Mouse (Mus musculus) stomach, postnatal 0 days (tissue): ENCODE measurements around the gene Lztfl1. TPM values are rescaled to one million over a fixed set of nuclear protein-coding genes. Genes with fewer than 3 reads are reported as not detected.

Experiments used
- ATAC-seq: fragments of 200-750 bp; cut with Nextera tagmentation; 2 replicates; pipeline ENCODE4 v1.8.0; 2017; ENCODE audit not compliant: low FRiP score, low TSS enrichment
- DNase-seq: peaks from one replicate; pipeline ENCODE4 v3.0.0-alpha.2; 2016; ENCODE audit warnings: low spot score
- H3K27ac ChIP-seq: fragments of 300-500 bp; sonication (generic); replicated peaks from 2 replicates; pipeline ENCODE4 v1.5.1; 2014; ENCODE audit warnings: mild to moderate bottlenecking, control low read depth
- H3K27me3 ChIP-seq: fragments of 300-500 bp; sonication (generic); 2 replicates; pipeline ENCODE4 v1.6.1; 2014; ENCODE audit warnings: low read length; ENCODE audit not compliant: control insufficient read depth, insufficient read depth
- H3K36me3 ChIP-seq: fragments of 300-500 bp; sonication (generic); 2 replicates; pipeline ENCODE4 v1.6.1; 2014; ENCODE audit warnings: low read length, mixed read lengths; ENCODE audit not compliant: control insufficient read depth, insufficient read depth
- H3K4me1 ChIP-seq: fragments of 300-500 bp; sonication (generic); replicated peaks from 2 replicates; pipeline ENCODE4 v1.6.1; 2014; ENCODE audit warnings: antibody characterized with exemption; ENCODE audit not compliant: control insufficient read depth, insufficient read depth
- H3K4me2 ChIP-seq: fragments of 300-500 bp; sonication (generic); replicated peaks from 2 replicates; pipeline ENCODE4 v1.6.1; 2014; ENCODE audit warnings: low read depth, mild to moderate bottlenecking, control low read depth, moderate library complexity
- H3K4me3 ChIP-seq: fragments of 300-500 bp; sonication (generic); 2 replicates; pipeline ENCODE4 v1.5.1; 2014; ENCODE audit warnings: low read depth, low read length, control low read depth
- H3K9ac ChIP-seq: fragments of 300-500 bp; sonication (generic); 2 replicates; pipeline ENCODE4 v1.6.1; 2014; ENCODE audit warnings: mild to moderate bottlenecking, low read length, control low read depth, mixed read lengths
- H3K9me3 ChIP-seq: fragments of 300-500 bp; sonication (generic); 2 replicates; pipeline ENCODE4 v1.6.1; 2016; ENCODE audit warnings: low read length; ENCODE audit not compliant: control insufficient read depth
- CTCF ChIP-seq: IDR thresholded peaks from 2 replicates; pipeline ENCODE4 v1.5.1; 2016; ENCODE audit warnings: antibody characterized with exemption, low read depth, mild to moderate bottlenecking, moderate library complexity
- EP300 ChIP-seq: optimal IDR thresholded peaks from 2 replicates; pipeline ENCODE3; 2016; ENCODE audit warnings: antibody characterized with exemption
- WGBS: fragments of 180-500 bp; shearing (Covaris S2); extraction: QIAGEN DNeasy Blood & Tissue Kit; methylation state at CpG from one replicate; pipeline ENCODE4 v1.1.7; 2014; 5-methylcytosine and 5-hydroxymethylcytosine counted together
- polyA plus RNA-seq: library from polyadenylated mRNA; unstranded; fragments of >200 nt; fragmentation: Nextera tagmentation; extraction: Ambion mirVana; gene quantifications from 2 replicates; pipeline ENCODE4 v1.2.1, GENCODE M21; 2015

The Lztfl1 gene
- polyA plus RNA-seq, 1 experiment from 2014 or later: 34.5 TPM

DNA sequence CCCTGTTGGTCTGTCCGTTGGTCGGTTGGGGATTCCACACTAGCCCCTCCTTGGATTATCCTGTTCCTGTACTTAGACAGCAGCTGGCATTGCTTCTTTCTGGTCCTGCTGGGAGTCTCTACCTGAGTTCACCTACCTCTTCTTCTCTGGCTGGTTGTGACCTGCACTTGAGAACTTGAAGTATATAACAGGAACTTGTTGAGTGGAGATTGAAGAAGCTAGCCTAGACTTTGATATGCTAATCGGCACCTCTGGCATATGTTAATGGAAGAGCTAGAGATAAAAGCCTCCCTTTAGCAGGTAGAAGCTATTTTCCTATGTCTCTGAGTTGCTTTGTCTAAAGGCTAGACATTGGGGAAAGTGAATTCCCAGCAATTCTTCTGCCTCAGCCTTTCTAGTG is 13.8 kb upstream of the Lztfl1 start:
- Histone ChIP-seq H3K27ac (no peak overlapping the region), H3K4me1 (no peaks in the 10 kb centered on the region), H3K36me3 (no peaks in the 10 kb centered on the region), H3K9me3 (no peaks in the 10 kb centered on the region), H3K27me3 (no peaks in the 10 kb centered on the region), H3K4me2 (no peak overlapping the region), H3K4me3 (no peak overlapping the region), H3K9ac (no peak overlapping the region)
- 75% methylated on average over 3 of the region's 3 CpGs for WGBS
- no peak for DNase-seq
- TF ChIP-seq EP300 (no peak), CTCF (no peak)
- ATAC-seq: no peak

DNA sequence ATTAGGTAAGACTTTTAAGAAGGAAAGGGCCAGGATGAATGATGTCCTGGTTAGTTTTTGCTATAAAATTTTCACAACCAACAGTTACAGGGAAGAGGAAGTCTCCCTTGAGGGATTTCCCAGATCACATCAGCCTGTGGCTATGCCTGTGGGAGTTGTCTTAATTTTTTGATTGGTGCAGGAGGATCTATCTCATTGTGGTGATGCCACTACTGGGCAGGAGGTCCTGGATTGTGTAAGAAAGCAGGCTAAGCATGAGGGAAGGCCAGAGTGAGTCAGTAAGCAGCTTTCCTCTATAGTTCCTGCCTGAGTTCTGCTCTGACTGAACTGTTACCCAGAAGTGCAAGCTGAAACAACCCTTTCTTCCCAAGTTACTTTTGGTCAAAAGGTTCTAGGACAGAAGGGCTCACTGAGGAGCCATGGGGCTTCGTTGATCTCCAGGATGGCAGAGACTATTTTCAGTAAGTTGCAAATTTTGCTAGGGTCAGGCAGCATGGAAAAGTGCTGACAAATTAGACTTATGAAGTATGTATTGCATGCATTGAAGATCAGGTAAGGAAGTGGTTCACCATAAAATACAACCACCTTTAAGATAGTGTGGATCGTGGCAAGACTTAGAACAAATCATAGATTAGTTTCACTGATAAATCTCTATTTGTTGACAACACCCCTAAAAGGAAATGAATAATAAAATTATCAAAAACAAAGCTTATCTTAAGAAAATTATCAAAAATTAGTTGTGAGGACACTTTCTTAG is 5.4 kb upstream of the Lztfl1 start:
- ATAC-seq (no peak), DNase-seq (no peak)
- no peak overlapping the region for H3K9ac ChIP-seq
- H3K27me3 ChIP-seq: no peaks in the 10 kb centered on the region
- no peaks in the 10 kb centered on the region for H3K36me3 ChIP-seq
- no peak overlapping the region for H3K4me2 ChIP-seq
- no peak overlapping the region for H3K27ac ChIP-seq
- no peaks in the 10 kb centered on the region for H3K9me3 ChIP-seq
- no peak overlapping the region for H3K4me3 ChIP-seq
- TF ChIP-seq EP300 (no peak), CTCF (no peak)
- no peaks in the 10 kb centered on the region for H3K4me1 ChIP-seq
- WGBS: 57% methylated on average over 2 of the region's 2 CpGs

GRCm38 (mm10) chr9:123716301-123716700 is 1.2 kb downstream of the Lztfl1 start:
- Histone ChIP-seq H3K36me3 (0 out of 2 replicates have a peak, but pooled peaks cover 3% of the 10 kb centered on the region), H3K4me1 (peaks cover 5% of the 10 kb centered on the region; the same call in 1 of the 2 replicates), H3K27me3 (no peaks in the 10 kb centered on the region), H3K27ac (no peak overlapping the region), H3K4me3 (0 out of 2 replicates have a peak overlapping the region, but pooled peaks have one; percentile 8), H3K9ac (no peak overlapping the region; the same call in 1 of the 2 replicates), H3K9me3 (no peaks in the 10 kb centered on the region), H3K4me2 (peak overlapping the region; percentile 69)
- 26% methylated on average over 3 of the region's 3 CpGs for WGBS
- no peak for TF ChIP-seq EP300
- no peak for TF ChIP-seq CTCF
- ATAC-seq: no peak
- DNase-seq: no peak

DNA sequence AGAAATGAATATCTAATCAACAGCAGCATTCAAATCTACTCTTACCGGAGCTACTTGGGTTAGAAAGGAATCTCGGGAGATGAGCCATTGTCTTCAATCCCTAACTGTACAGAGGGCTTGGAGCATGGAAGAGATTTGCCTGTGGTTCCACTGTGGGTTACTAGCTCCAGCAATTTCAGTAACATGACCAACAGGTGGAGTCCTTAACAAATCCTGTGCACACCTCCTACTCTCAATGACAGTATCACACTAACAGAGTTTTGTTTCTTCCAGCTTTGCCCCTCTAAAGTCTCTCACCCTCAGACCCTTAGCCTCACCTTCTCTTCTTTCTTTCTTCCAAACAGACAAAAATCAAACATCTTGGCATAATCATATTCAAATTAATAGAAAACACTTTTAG is 4.4 kb downstream of the Lztfl1 start:
- no peaks in the 10 kb centered on the region for H3K9me3 ChIP-seq
- H3K27ac ChIP-seq: no peak overlapping the region
- no peak overlapping the region for H3K4me3 ChIP-seq
- no peak overlapping the region for H3K9ac ChIP-seq
- peaks cover 7% of the 10 kb centered on the region; the same call in 1 of the 2 replicates for H3K36me3 ChIP-seq
- peaks cover 5% of the 10 kb centered on the region; the same call in 1 of the 2 replicates for H3K4me1 ChIP-seq
- DNase-seq: no peak
- ATAC-seq: no peak
- no peak overlapping the region for H3K4me2 ChIP-seq
- TF ChIP-seq EP300: no peak
- TF ChIP-seq CTCF: peak; percentile 60
- H3K27me3 ChIP-seq: no peaks in the 10 kb centered on the region
- 77% methylated on average over 2 of the region's 2 CpGs for WGBS

- Histone ChIP-seq H3K27ac (no peak overlapping the region), H3K4me1 (no peaks in the 10 kb centered on the region), H3K9me3 (no peaks in the 10 kb centered on the region), H3K4me3 (no peak overlapping the region), H3K36me3 (peaks cover 7% of the 10 kb centered on the region; the same call in 1 of the 2 replicates), H3K9ac (no peak overlapping the region), H3K4me2 (no peak overlapping the region), H3K27me3 (no peaks in the 10 kb centered on the region)
- TF ChIP-seq CTCF: peak; percentile 59
- TF ChIP-seq EP300: no peak
- WGBS: 36% methylated on average over 2 of the region's 2 CpGs
- DNase-seq (no peak), ATAC-seq (no peak)
These were observed 8.3 kb downstream of the Lztfl1 start for GRCm38 (mm10) chr9:123709226-123709625.

DNA sequence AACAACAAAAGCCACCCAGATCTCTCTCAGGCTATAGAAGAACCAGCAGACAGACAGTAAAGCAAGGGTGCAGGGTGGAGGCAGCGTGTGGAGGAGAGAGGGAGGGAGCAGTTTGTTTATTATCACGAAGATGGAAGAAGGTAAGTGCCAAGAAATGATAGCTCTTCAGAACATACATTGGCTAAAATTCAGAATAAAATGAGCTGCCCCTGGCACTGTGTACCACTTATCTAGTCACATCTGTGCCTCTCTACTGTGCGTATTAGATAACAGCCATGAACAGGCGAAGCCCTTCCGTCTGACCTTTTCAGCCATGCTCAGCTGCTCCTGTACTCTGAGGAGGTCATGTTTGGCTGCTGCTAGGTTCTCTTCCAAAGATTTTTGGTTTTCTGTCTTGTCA is 15.7 kb downstream of the Lztfl1 start:
- no peak overlapping the region for H3K27ac ChIP-seq
- WGBS: 82% methylated on average over 5 of the region's 5 CpGs

More for the DNA sequence above, 15.7 kb downstream of the Lztfl1 start:
- Histone ChIP-seq H3K4me1 (no peaks in the 10 kb centered on the region), H3K9ac (no peak overlapping the region), H3K9me3 (no peaks in the 10 kb centered on the region), H3K36me3 (peaks cover 7% of the 10 kb centered on the region), H3K4me3 (no peak overlapping the region), H3K27me3 (no peaks in the 10 kb centered on the region), H3K4me2 (no peak overlapping the region)
- no peak for ATAC-seq
- no peak for DNase-seq
- TF ChIP-seq EP300 (no peak), CTCF (no peak)
